Mouse (Mus musculus): Measurements from ENCODE around the gene Ak1. TPM values are rescaled to one million over a fixed set of nuclear protein-coding genes. Genes with fewer than 3 reads are reported as not detected.

Gene Ak1
- 27.0 and 32.1 TPM in 2 replicates for polyA plus RNA-seq (2016; fragmentation: Nextera tagmentation; extraction: Ambion mirVana)

DNA sequence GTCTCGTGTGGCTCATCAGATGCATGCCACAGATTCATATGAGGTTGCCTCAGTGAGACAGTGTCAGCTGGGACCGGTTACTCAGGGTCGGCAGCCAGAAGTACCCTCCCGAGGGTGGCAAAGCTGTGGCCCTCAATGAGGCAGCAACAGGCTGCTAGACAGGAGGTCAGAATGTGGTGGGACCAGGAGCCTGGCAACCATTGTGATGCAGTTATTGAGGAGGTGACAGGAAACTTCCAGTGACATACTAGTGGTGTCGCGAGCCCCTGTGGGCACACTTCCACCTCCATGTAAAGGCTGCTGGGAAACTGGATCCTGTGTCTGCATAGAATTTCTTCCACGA lies at the start of gene Ak1:
Ak1 (plus strand) TSS at position 242 of the 343 bp plus-strand sequence.
- H3K27me3 ChIP-seq = no peaks in the 10 kb centered on the region
- no peak within 1 kb of the TSS for H3K4me3 ChIP-seq (replicated peaks)
- no peaks in the 10 kb centered on the region for H3K9me3 ChIP-seq
- peak within 1 kb of the TSS; percentile 61 for H3K27ac ChIP-seq
- H3K4me2 ChIP-seq = no peak within 1 kb of the TSS
- H3K4me1 ChIP-seq = peaks cover 50% of the 10 kb centered on the region
- 61% methylated on average over 7 of the region's 7 CpGs for WGBS
- H3K36me3 ChIP-seq (replicated peaks) = peaks cover 4% of the 10 kb centered on the region; the same call in 1 of the 2 replicates
- no peak for ATAC-seq (ENCODE audit: low FRiP score)
- 0 out of 2 replicates have a peak within 1 kb of the TSS, but pooled peaks have one; percentile 14 for H3K9ac ChIP-seq

DNA sequence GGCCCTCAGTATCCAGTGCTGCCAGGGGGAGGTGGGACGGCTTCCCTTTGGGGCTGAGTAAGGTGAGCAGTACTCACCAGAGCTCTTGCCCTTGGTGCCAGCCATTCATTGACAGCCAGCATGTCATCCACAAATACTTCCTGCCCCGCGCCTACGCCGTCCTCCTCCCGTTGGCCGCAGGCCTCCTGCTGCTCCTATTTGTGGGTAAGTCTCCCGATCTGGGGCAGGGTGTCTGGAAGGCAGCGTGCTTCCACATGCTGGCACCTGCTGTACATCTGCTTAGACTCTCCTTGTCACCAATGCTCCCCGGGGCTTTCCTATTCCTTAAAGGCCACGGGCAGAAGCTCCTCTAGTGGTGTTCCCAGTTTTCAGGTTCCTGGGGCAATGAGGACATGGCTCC lies 49.4 kb upstream of the Ak1 start:
- H3K36me3 ChIP-seq (replicated peaks) = peaks cover 15% of the 10 kb centered on the region
- no peaks in the 10 kb centered on the region for H3K9me3 ChIP-seq
- no peak overlapping the region for H3K9ac ChIP-seq
- peaks cover 13% of the 10 kb centered on the region for H3K27me3 ChIP-seq
- peaks cover 18% of the 10 kb centered on the region for H3K4me1 ChIP-seq
- H3K4me2 ChIP-seq = peak overlapping the region; percentile 97; the same call in 1 of the 2 replicates
- WGBS = 96% methylated on average over 11 of the region's 11 CpGs
- ATAC-seq (ENCODE audit: low FRiP score) = no peak
- no peak overlapping the region for H3K27ac ChIP-seq
- H3K4me3 ChIP-seq (replicated peaks) = no peak overlapping the region

DNA sequence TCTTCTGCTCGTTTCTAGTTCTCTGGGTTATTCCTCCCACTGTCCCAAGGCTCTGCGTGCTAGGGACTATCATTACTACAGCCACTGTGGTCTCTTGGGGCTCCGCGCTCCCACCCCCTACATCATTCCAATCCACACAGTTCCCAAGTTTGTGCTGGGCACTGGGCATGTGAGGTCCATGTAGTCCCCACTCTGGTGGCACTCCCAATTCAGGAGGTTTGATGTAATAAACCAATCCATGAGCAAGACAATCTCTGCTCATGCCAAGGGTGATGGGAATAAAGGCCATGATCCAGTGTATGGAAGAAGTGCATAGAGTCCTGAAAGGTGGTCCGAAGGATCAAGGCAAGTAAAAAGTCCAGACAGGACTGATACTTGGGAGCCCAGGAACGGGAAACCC lies 47.1 kb upstream of the Ak1 start, which contains the start of gene Pip5kl1:
Pip5kl1 (plus strand) TSS at position 301 of the 400 bp plus-strand sequence.
- H3K27me3 ChIP-seq = peaks cover 36% of the 10 kb centered on the region
- WGBS = 81% methylated on average over 6 of the region's 6 CpGs
- H3K36me3 ChIP-seq (replicated peaks) = no peaks in the 10 kb centered on the region
- no peaks in the 10 kb centered on the region for H3K9me3 ChIP-seq
- peak within 1 kb of the TSS; percentile 69 for H3K9ac ChIP-seq
- peaks cover 18% of the 10 kb centered on the region for H3K4me1 ChIP-seq
- no peak for ATAC-seq (ENCODE audit: low FRiP score)
- peak within 1 kb of the TSS; percentile 54 for H3K4me3 ChIP-seq (replicated peaks)
- H3K27ac ChIP-seq = no peak within 1 kb of the TSS
- peak within 1 kb of the TSS; percentile 100 for H3K4me2 ChIP-seq

DNA sequence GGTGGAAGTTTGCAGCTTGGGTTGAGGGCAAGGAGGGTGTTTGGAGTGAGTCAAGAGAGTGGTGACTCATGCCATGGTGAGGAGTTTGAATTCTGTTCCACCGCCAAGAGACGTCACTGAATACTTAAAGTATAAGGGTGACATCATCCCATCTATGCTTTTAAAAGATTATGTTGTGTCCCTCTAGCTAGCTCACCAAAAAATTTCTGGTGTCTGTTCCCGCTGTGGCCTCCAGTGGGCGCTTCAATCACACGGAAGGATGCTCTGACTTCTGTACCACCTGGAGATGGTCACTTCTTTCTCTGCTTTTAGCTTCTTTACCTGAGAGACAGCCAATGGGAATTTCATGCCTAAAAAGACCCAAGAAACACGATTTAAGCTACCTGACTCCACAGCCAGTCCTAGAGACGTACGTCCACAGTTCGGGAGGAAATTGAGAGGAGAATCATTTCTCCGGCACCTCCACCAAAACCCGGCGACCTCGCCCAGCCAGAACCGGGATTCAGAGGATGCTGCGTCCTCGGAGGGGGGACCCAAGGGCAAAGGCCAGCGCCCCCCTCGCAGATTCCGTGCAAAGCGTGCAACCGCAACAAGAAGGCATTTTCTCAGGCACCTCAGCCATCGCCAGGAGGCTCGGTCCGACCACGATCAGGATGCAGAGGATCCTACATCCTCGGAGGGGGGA lies 46.5 kb upstream of the Ak1 start:
- peaks cover 18% of the 10 kb centered on the region for H3K4me1 ChIP-seq
- WGBS = under 1% methylated on average over 26 of the region's 26 CpGs

DNA sequence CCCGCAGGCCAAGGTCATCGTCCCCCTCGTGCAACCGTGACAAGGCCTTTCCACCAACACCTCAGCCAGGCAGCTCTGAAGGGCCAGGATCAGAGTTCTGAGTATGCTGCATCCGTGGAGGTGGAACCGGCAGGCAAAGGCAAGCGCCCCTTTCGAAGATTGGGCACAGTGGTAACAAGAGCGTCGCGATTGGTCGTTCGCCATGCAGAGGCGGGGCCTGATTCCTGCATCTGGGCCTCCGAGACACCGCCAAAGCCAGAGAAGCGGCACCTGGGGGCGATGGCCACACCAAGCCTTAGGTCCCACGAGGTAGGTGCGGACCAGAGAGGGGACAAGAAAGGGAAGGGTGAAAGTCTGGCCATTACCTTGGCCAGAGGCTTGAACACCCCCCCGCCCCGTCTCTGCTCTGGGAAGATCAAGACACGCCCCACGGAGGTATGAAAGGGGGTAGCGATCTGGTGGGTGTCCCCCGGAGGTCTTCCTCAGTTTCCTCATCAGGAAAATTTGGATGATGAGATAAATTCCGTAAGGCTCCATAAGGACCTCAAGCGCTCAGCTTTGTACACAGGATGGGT lies 45.9 kb upstream of the Ak1 start, which contains the start of gene 9430097D07Rik:
9430097D07Rik (minus strand) TSS at position 99 of the 575 bp plus-strand sequence.
- H3K4me2 ChIP-seq = peak within 1 kb of the TSS; percentile 100
- peak; percentile 75 for ATAC-seq (ENCODE audit: low FRiP score)
- peaks cover 47% of the 10 kb centered on the region for H3K27me3 ChIP-seq
- H3K9me3 ChIP-seq = no peaks in the 10 kb centered on the region
- no peak within 1 kb of the TSS for H3K27ac ChIP-seq
- peak within 1 kb of the TSS; percentile 54 for H3K4me3 ChIP-seq (replicated peaks)
- peaks cover 18% of the 10 kb centered on the region for H3K4me1 ChIP-seq
- 5% methylated on average over 28 of the region's 28 CpGs for WGBS
- H3K9ac ChIP-seq = peak within 1 kb of the TSS; percentile 69
- H3K36me3 ChIP-seq (replicated peaks) = no peaks in the 10 kb centered on the region

More for the DNA sequence above, 46.5 kb upstream of the Ak1 start:
- no peak overlapping the region for H3K27ac ChIP-seq
- peak overlapping the region; percentile 100 for H3K4me2 ChIP-seq
- peak overlapping the region; percentile 69 for H3K9ac ChIP-seq
- no peaks in the 10 kb centered on the region for H3K36me3 ChIP-seq (replicated peaks)
- H3K4me3 ChIP-seq (replicated peaks) = peak overlapping the region; percentile 54
- peak; percentile 36; the same call in 1 of the 2 replicates for ATAC-seq (ENCODE audit: low FRiP score)
- H3K9me3 ChIP-seq = no peaks in the 10 kb centered on the region
- peaks cover 41% of the 10 kb centered on the region for H3K27me3 ChIP-seq

DNA sequence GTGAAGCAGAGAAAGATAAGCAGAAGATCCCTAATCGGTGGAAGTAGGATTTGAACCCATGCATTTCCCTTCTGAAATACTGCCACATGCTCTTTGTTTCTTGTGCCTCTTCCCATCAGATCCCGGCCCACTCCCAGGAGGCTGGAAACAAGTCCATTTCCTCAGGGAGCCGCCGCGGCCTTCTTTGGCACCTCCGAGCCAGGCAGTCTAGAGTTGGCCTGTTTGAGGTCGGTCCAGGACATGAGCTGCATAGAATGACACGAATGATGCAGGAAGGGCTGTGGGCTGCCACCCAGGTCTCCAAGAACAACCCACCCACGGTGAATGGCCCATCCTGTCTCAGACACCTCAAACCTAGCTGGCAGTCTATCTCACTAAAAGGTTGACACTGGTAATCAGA lies 45.0 kb upstream of the Ak1 start:
- Histone ChIP-seq H3K4me1 (peaks cover 12% of the 10 kb centered on the region), H3K36me3 (replicated peaks) (no peaks in the 10 kb centered on the region), H3K4me2 (0 out of 2 replicates have a peak overlapping the region, but pooled peaks have one; percentile 100), H3K9ac (no peak overlapping the region), H3K27ac (no peak overlapping the region), H3K27me3 (peaks cover 51% of the 10 kb centered on the region), H3K9me3 (no peaks in the 10 kb centered on the region), H3K4me3 (replicated peaks) (no peak overlapping the region)
- no peak for ATAC-seq (ENCODE audit: low FRiP score)
- WGBS = 90% methylated on average over 9 of the region's 9 CpGs

DNA sequence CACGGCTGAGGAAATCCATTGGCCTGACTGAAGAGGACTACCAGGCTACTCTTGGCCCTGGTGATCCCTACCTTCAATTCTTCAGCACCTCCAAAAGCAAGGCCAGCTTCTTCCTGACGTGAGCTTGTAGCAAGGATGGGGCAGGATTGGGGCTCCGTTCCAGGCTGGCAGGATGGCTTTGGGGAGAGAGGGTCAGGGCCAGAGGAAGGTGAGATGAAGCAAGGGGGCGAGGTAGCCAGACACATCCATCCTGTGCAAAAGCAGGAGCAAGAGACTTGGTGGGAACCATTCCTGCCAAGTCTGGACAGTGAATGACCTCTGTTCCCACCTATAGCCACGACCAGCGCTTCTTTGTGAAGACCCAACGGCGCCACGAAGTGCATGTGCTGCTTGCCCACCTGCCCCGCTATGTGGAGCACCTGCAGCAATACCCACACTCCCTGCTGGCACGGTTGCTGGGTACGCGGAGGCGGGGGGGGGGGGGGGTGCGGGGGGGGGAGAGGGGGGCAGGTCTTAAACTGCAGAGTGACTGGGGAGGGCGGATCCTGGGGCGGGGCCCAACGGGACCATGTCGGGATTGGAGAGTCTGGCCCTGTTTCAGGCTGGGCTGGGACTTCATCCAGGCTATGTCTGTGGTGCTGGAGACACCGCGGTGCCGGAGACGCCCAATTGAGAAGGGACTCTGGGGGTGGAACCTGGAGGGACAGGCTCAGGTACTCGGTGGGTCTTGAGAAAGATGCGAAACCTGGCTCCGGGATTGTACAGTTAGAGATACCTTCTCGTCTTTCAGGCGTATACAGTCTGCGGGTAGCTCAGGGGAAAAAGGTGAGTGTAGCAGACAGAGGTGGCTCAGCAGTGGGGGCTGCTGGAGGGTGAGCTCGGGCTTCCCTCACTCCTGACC lies 43.2 kb upstream of the Ak1 start:
- no peak for ATAC-seq (ENCODE audit: low FRiP score)
- H3K27ac ChIP-seq = no peak overlapping the region
- H3K9me3 ChIP-seq = no peaks in the 10 kb centered on the region
- 40% methylated on average over 25 of the region's 30 CpGs for WGBS
- no peak overlapping the region for H3K4me2 ChIP-seq
- H3K36me3 ChIP-seq (replicated peaks) = no peaks in the 10 kb centered on the region
- H3K4me3 ChIP-seq (replicated peaks) = no peak overlapping the region
- H3K9ac ChIP-seq = no peak overlapping the region
- peaks cover 51% of the 10 kb centered on the region for H3K27me3 ChIP-seq
- H3K4me1 ChIP-seq = peaks cover 12% of the 10 kb centered on the region

DNA sequence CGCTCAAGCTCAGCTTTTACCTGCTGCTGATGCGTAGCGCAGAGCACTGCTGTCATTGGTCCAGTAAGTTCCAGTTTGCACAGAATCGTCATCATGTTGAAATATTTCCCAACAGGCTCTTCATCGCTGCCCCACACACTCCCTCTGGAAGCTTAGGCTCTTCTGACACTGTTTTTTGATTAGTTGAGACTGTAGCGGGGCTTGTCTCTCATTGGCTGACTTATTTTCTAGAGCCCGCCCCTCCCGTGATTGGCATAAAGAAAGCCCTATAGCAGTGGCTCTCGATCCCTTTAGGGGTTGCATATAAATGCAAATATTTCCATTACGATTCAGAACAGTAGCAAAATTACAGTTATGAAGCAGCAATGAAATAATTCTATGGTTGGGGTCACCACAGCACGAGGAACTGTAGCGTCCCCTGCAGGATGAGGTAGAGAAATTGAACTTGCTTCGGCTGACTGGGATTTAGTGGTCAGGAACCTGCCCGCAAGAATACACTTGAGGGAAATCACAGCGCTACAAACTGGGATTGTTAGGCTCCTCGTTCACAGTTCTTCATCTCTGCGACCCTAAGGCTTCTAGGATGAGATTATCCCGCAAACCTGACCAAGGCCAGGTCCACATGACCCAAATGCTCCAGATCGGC lies 40.0 kb upstream of the Ak1 start:
- peak; percentile 51; the same call in 1 of the 2 replicates for ATAC-seq (ENCODE audit: low FRiP score)
- Histone ChIP-seq H3K27me3 (peaks cover 54% of the 10 kb centered on the region), H3K4me1 (peaks cover 9% of the 10 kb centered on the region), H3K9ac (no peak overlapping the region), H3K27ac (no peak overlapping the region), H3K9me3 (no peaks in the 10 kb centered on the region), H3K4me3 (replicated peaks) (peak overlapping the region; percentile 22), H3K36me3 (replicated peaks) (no peaks in the 10 kb centered on the region), H3K4me2 (peak overlapping the region; percentile 32)
- 35% methylated on average over 19 of the region's 19 CpGs for WGBS

DNA sequence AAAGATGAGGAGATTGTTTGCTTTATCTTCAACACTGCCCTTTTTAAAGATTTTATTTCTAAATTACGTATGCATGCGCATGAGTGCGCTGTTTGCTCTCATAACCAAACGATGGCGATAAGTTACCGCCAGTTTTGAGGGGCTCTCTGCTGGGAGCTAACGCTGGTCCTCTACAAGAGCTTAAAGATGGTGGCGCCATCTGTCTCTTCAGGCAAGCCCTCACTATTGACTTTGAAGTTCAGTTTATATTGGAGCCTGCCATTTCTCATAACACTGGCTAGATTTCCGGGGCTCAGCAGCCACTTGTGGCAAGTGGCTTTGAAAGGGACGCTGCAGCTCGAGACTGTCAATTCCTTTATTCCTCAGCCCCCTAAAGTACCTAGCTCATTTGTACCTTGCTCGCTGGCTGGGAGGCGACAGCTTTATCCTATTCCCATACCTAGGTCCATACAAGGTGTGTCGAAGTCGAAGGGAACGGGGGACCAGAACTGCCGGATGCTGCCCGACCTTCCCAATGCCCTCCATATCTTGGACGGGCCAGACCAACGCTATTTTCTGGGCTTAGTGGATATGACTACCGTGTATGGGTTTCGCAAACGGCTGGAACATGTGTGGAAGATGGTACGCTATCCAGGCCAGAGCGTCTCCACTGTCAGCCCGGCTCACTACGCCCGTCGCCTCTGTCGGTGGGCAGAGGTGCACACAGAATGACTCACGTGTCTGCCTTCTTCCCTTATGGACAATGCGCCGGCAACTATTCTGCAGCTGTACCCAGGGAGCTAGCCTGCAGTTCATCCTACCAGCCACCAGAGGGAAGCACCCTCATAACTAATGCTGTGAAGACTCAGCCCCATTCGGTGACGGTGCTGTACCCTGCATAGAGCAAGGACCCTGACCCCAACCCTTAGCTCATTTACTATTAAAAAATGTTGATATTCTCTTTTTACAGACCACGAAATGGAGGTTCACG lies 38.4 kb upstream of the Ak1 start:
- H3K9ac ChIP-seq = peak overlapping the region; percentile 22; the same call in 1 of the 2 replicates
- no peaks in the 10 kb centered on the region for H3K36me3 ChIP-seq (replicated peaks)
- 12% methylated on average over 37 of the region's 37 CpGs for WGBS
- peak overlapping the region; percentile 22 for H3K4me3 ChIP-seq (replicated peaks)
- H3K9me3 ChIP-seq = no peaks in the 10 kb centered on the region
- H3K27me3 ChIP-seq = peaks cover 38% of the 10 kb centered on the region
- peak overlapping the region; percentile 56 for H3K4me2 ChIP-seq
- H3K4me1 ChIP-seq = peaks cover 22% of the 10 kb centered on the region
- peak; percentile 78 for ATAC-seq (ENCODE audit: low FRiP score)
- no peak overlapping the region for H3K27ac ChIP-seq

DNA sequence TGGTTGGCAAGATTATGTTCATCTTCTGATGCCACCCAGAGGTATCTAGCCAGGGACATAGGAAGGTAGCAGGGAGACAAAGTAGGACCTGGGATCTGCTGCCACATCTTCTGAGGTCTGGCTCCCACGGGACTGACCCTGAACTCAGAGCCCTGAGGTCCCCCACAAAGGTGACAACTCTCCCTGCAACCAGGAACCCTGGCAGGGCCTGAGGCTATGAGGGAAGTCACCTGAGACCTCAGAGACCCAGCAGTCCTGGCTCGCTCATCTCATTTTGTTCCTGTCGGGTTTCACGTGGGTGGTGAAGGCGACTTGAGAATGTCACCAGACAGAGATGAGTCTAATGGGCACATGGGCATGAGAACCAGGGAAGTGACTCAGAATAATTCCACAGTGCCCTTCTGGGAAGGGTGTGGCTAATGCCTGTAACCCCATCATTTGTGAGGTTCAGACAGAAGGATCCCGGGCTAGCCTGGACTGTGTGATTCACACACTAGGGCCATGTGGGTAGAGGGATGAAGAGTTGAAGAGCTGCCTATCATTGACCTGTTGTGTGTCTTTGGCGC lies 36.3 kb upstream of the Ak1 start:
- Histone ChIP-seq H3K4me2 (no peak overlapping the region), H3K9ac (no peak overlapping the region), H3K4me1 (peaks cover 30% of the 10 kb centered on the region), H3K27me3 (peaks cover 17% of the 10 kb centered on the region), H3K36me3 (replicated peaks) (no peaks in the 10 kb centered on the region), H3K9me3 (no peaks in the 10 kb centered on the region), H3K4me3 (replicated peaks) (no peak overlapping the region), H3K27ac (no peak overlapping the region)
- ATAC-seq (ENCODE audit: low FRiP score) = no peak
- 87% methylated on average over 7 of the region's 7 CpGs for WGBS
